Mouse (Mus musculus) bone marrow, adult 2 months (tissue): ENCODE data around the gene Trmt61a.

Experiments used
- CTCF ChIP-seq: fragments of 200-500 bp; IDR thresholded peaks from 2 replicates; pipeline ENCODE4 v1.5.1; 2011; ENCODE audit warnings: low read length, control low read depth; ENCODE audit not compliant: control insufficient read depth, insufficient read depth
- POLR2A ChIP-seq: fragments of 200-500 bp; IDR thresholded peaks from 2 replicates; pipeline ENCODE4 v1.6.1; 2011; ENCODE audit warnings: low read depth, mild to moderate bottlenecking, control low read depth, low read length, borderline replicate concordance; ENCODE audit not compliant: control insufficient read depth

GRCm38 (mm10) chr12:111703301-111703700 is 25.4 kb downstream of the Trmt61a start:
- no peak for TF ChIP-seq CTCF
- TF ChIP-seq POLR2A, result no peak
